Mouse (Mus musculus): Measurements from ENCODE around the gene Akap13.

DNA sequence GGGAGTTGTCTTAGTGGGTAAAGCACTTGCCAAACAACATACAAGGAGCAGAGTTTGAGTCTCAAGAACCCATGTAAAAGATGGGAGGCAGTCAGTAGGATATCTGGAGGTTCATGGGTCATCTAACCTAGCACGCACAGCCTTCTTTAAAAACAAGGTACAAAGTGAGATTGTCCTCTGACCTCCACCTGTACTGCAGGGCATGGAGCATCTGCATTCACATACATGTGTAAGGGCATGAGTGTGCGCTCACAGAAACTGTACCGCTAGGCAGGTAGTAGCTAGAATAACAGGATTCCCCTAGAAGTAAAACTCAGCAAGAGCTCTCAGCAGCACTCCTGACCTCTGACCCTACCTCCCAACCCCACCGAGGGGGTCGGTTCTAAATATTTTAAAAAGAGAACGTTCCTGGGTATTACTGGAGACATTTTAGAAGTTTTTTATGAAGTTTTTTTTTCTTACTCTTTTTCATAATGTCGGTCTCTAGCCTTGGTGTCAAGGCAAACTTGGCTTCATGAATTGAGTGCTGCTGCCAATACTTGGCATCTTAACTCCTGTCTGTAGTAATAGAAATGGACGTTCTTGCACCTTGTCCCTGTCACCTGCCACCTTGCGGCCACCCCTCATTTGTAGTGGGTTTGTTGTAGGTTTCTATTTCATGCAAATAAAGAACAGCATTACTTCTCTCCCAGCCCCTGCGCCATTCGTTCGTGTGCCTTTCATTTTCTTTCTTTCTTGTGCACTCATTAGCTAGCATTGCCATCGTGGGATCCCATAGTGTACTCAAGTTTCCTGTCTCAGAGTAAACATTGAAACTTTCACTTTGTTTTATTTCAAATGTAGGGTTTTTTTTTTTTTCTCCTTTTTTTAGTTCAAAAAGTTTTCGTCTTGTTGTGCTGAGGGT is 61.6 kb downstream of the Akap13 start:
- TF ChIP-seq MAFK (IDR thresholded peaks at IDR 0.05; ENCODE audit: insufficient replicate concordance, low read length) (no peak), ZKSCAN1 (IDR thresholded peaks at IDR 0.05; ENCODE audit: borderline replicate concordance, low read depth, low read length) (no peak), E2F4 (IDR thresholded peaks at IDR 0.05; ENCODE audit: insufficient replicate concordance, low read depth, low read length) (no peak)
